Mouse (Mus musculus) neural tube, embryonic 15.5 days (tissue): ENCODE results near the gene Anxa1. TPM values are rescaled to one million over a fixed set of nuclear protein-coding genes. Genes with fewer than 3 reads are reported as not detected.

Experiments used
- ATAC-seq: fragments of 200-750 bp; cut with Nextera tagmentation; 2 replicates; pipeline ENCODE4 v1.8.0; 2017; ENCODE audit warnings: mild to moderate bottlenecking, moderate TSS enrichment, moderate library complexity; ENCODE audit not compliant: low FRiP score
- H3K27ac ChIP-seq: fragments of 300-500 bp; sonication (generic); replicated peaks from 2 replicates; pipeline ENCODE4 v1.5.1; 2015; ENCODE audit warnings: mild to moderate bottlenecking, inconsistent platforms
- H3K27me3 ChIP-seq: fragments of 300-500 bp; sonication (generic); replicated peaks from 2 replicates; pipeline ENCODE4 v1.6.1; 2015; ENCODE audit warnings: inconsistent platforms
- H3K36me3 ChIP-seq: fragments of 300-500 bp; sonication (generic); 2 replicates; pipeline ENCODE4 v1.6.1; 2015; ENCODE audit warnings: inconsistent platforms
- H3K4me1 ChIP-seq: fragments of 300-500 bp; sonication (generic); 2 replicates; pipeline ENCODE4 v1.6.1; 2015; ENCODE audit warnings: inconsistent platforms
- H3K4me2 ChIP-seq: fragments of 300-500 bp; sonication (generic); 2 replicates; pipeline ENCODE4 v1.6.1; 2015; ENCODE audit warnings: inconsistent platforms, mild to moderate bottlenecking, moderate library complexity
- H3K4me3 ChIP-seq: fragments of 300-500 bp; sonication (generic); replicated peaks from 2 replicates; pipeline ENCODE4 v1.5.1; 2015; ENCODE audit warnings: mild to moderate bottlenecking, inconsistent platforms
- H3K9ac ChIP-seq: fragments of 300-500 bp; sonication (generic); replicated peaks from 2 replicates; pipeline ENCODE4 v1.6.1; 2015; ENCODE audit warnings: mild to moderate bottlenecking, inconsistent platforms
- H3K9me3 ChIP-seq: fragments of 300-500 bp; sonication (generic); replicated peaks from 2 replicates; pipeline ENCODE4 v1.6.1; 2016; ENCODE audit warnings: inconsistent platforms
- WGBS: fragments of 180-500 bp; shearing (Covaris S2); methylation state at CpG from one replicate; pipeline ENCODE4 v1.1.7; 2015; ENCODE audit warnings: mixed read lengths; 5-methylcytosine and 5-hydroxymethylcytosine counted together
- polyA plus RNA-seq: library from polyadenylated mRNA; unstranded; fragments of >200 nt; fragmentation: Nextera tagmentation; extraction: Ambion mirVana; gene quantifications from 2 replicates; pipeline ENCODE4 v1.2.1, GENCODE M21; 2015

Anxa1 gene
- polyA plus RNA-seq, 1 experiment from 2014 or later: 8.5 TPM

DNA sequence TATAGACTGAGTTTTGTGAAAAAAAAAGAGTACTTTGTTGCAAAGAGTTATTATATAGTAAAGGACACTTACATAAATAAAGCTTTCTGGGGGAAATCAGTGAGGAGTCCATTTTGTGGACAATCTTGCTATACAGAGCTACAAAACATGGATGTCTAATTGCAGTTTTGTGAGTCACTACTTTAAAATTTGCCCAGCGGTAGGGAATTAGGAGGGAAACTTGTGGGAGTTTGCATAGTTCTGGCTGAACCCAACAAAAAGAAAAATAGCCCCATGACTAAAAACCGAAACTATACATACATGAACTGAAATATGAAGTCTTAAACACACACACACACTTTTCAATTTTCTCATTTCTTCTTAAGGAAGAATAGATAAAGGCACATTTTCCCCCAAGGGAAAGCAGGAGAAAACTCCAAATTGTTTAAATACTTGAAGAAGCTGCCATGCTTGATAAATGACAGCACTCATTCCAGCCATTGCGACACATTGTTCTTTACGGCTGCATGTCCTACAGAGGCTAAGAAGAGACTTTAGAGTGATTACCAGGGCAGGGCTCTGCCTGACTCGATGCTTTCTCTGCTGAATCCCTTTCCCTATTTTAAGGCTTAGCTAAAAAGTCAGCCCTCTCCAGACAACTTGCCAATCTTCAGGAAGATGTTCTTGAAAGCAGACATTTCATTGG lies 11.9 kb upstream of the Anxa1 start:
- no peak for ATAC-seq
- Histone ChIP-seq H3K27me3 (no peaks in the 10 kb centered on the region), H3K27ac (no peak overlapping the region), H3K4me3 (no peak overlapping the region), H3K4me1 (no peaks in the 10 kb centered on the region), H3K9ac (no peak overlapping the region), H3K36me3 (no peaks in the 10 kb centered on the region), H3K4me2 (no peak overlapping the region), H3K9me3 (no peaks in the 10 kb centered on the region)
- WGBS: 49% methylated on average over 5 of the region's 5 CpGs

DNA sequence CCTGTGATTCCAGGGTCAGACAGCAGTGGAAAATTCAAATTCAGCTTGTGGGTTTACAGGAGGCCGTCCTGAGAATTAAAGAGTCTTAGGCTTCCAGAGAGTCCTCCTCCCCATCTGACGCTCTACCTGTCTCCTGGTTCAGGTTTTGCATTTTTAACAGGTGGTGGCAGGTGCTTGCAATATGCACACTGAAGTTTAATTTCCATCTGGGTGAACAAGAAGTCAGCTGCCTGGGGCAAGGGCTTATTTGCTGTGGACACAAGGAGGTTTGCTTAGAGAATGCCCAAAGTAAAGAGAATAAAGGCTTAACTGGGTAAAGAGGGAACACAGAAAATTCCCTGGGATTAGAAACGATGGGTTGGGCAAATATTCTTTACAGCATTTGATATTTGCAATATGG lies 11.2 kb upstream of the Anxa1 start:
- Histone ChIP-seq H3K27ac (no peak overlapping the region), H3K4me2 (no peak overlapping the region)
- WGBS: 88% methylated on average over 3 of the region's 3 CpGs

DNA sequence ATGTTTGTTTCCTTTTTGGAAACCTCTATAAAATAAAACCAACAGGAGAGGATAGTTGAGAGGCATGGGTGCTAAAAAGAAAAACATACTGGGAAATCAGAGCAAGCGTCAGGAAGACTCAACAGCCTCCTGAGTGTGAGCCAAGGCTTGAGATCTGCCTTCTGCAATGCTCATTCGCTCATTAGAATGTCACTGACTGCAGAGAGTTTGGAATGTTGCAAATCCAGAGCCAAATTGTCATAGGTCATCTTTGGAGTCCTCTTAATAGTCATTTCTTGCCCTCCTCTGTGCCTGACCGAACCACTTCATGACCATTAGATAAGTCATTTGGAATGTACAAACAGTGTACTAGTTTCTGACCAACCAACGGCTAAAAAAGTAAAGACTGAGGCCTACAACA lies 8.4 kb upstream of the Anxa1 start:
- no peaks in the 10 kb centered on the region for H3K9me3 ChIP-seq
- H3K4me3 ChIP-seq: no peak overlapping the region
- 81% methylated on average over 4 of the region's 4 CpGs for WGBS
- no peaks in the 10 kb centered on the region for H3K27me3 ChIP-seq
- no peak overlapping the region for H3K4me2 ChIP-seq
- H3K36me3 ChIP-seq: no peaks in the 10 kb centered on the region
- H3K4me1 ChIP-seq: no peaks in the 10 kb centered on the region
- H3K27ac ChIP-seq: no peak overlapping the region
- H3K9ac ChIP-seq: no peak overlapping the region
- no peak for ATAC-seq

More for the DNA sequence above, 11.2 kb upstream of the Anxa1 start:
- Histone ChIP-seq H3K36me3 (no peaks in the 10 kb centered on the region), H3K27me3 (no peaks in the 10 kb centered on the region), H3K4me3 (no peak overlapping the region), H3K9me3 (no peaks in the 10 kb centered on the region), H3K9ac (no peak overlapping the region), H3K4me1 (no peaks in the 10 kb centered on the region)
- ATAC-seq: no peak

DNA sequence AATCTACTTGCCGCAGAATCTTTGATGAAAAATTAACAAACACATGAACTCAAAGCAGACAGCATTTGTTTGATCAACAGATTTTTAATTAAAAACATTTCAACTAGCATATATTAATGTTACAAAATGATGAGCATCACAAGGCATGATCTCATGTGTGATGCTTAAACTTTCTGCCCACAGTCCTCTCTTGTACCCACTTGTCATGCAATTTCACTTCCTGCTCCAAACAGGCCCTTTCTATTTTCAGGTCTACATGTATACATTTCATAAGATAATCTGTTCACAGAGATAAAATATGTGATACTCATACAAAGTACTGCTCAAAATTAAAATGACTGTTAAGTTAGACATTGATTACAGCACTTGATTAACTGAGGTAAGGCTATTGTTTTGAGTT lies 6.3 kb upstream of the Anxa1 start:
- no peak overlapping the region for H3K4me3 ChIP-seq
- no peaks in the 10 kb centered on the region for H3K36me3 ChIP-seq
- H3K27me3 ChIP-seq: no peaks in the 10 kb centered on the region
- no peak overlapping the region for H3K9ac ChIP-seq
- H3K4me1 ChIP-seq: no peaks in the 10 kb centered on the region
- ATAC-seq: no peak
- 92% methylated on average over 1 of the region's 1 CpGs for WGBS
- no peaks in the 10 kb centered on the region for H3K9me3 ChIP-seq
- no peak overlapping the region for H3K27ac ChIP-seq
- H3K4me2 ChIP-seq: no peak overlapping the region

DNA sequence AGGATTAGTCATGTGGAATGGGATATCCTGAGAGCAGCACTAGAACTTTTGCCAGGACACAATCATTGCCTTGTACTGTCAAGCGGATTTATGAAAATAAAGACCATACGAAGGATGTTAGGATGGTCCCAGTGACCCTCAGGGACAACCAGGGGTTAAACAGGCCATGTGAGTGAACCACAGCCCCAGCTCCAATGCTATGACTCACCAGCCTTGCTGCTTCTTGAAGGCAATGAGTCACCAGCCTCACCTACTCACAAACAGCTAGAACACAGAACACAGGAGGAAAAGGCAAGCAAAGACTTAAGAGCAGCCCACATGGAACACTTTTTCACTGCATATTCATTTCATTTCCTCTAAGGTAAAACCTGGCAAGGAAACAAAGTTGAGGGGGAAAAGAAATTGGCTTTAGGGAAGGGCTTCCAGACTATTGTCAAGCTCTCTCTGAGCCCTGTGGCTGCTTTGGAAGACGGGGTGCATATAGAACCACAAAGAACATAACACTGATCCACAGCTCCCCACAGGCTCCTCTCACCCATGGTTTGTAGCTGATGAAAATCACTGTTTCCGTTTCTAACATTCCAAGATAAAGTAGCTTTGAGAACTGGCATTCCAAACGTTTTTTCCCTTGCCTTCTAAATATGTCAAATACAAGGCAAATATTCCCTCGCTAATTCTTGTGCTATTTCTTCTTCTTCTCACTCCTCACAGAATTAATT lies 3.0 kb upstream of the Anxa1 start:
- no peaks in the 10 kb centered on the region for H3K9me3 ChIP-seq
- no peak overlapping the region for H3K4me3 ChIP-seq
- H3K4me2 ChIP-seq: no peak overlapping the region
- no peak for ATAC-seq
- H3K36me3 ChIP-seq: no peaks in the 10 kb centered on the region
- 81% methylated on average over 6 of the region's 6 CpGs for WGBS
- no peaks in the 10 kb centered on the region for H3K4me1 ChIP-seq
- H3K27me3 ChIP-seq: no peaks in the 10 kb centered on the region
- H3K9ac ChIP-seq: no peak overlapping the region
- H3K27ac ChIP-seq: no peak overlapping the region

DNA sequence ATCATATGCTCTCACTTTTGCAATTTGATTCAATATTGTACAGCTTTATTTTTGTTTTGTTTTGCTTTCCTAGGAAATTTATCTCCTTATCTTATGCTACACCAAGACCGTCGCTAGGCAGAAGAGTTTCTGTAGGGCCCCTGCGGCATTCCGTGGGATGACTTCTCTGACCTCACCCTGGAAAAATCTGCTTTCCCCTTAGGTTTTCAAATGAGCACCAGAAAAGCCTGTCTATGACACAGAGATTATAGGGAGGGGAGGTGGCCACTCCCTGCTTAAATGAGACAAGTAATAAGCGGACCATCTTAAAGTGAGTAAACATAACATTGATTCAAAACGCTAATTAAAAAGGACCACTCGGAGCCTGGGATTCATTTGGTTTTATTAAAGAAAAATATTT lies 1.0 kb downstream of the Anxa1 start:
- WGBS: 85% methylated on average over 7 of the region's 7 CpGs
- no peaks in the 10 kb centered on the region for H3K36me3 ChIP-seq
- H3K27ac ChIP-seq: no peak overlapping the region
- H3K9me3 ChIP-seq: no peaks in the 10 kb centered on the region
- no peaks in the 10 kb centered on the region for H3K27me3 ChIP-seq
- H3K4me1 ChIP-seq: no peaks in the 10 kb centered on the region
- no peak for ATAC-seq
- H3K4me2 ChIP-seq: no peak overlapping the region
- H3K9ac ChIP-seq: no peak overlapping the region
- no peak overlapping the region for H3K4me3 ChIP-seq

DNA sequence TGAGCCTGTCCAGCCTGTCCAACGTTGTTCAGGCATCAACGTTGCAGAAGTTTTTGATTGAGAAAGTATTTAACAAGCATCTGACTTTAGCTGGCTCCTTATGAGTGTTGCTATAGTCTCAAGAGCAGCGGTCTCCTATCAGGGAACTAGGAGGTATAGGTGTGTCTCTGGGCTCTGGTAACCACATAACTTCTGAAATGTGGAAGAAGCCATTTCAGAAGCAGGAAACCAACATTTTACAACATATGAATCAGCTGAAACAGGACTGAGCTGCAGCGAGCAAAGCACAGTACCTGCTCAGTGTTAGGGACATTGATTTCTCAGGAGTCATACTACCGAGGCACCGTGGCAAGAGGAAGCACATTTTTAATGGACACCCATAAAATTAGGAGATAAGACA lies 1.5 kb downstream of the Anxa1 start:
- no peaks in the 10 kb centered on the region for H3K36me3 ChIP-seq
- no peak overlapping the region for H3K4me3 ChIP-seq
- no peak for ATAC-seq
- no peaks in the 10 kb centered on the region for H3K27me3 ChIP-seq
- H3K9ac ChIP-seq: no peak overlapping the region
- no peaks in the 10 kb centered on the region for H3K9me3 ChIP-seq
- H3K4me1 ChIP-seq: no peaks in the 10 kb centered on the region
- 85% methylated on average over 6 of the region's 6 CpGs for WGBS
- no peak overlapping the region for H3K27ac ChIP-seq
- H3K4me2 ChIP-seq: no peak overlapping the region

DNA sequence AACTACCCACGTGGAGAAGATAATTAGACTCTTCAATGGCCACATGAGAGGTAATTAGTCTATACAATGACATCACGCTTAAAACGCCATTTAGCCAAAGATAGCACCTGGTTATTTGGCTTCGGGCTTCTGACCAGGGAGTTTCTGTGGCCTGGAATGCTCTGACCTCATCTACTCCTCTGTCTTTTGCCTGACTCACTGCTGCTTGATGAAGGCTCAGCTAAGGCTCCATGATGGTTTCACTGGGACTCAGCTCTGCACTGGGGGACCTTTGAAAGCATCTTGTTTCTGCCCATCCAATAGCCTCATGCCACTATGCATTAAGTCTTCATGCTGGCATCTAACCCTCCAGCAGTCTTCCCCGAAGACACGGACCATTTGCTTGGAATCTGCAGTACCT lies 2.5 kb downstream of the Anxa1 start:
- 76% methylated on average over 6 of the region's 6 CpGs for WGBS
- no peak overlapping the region for H3K27ac ChIP-seq
- H3K9me3 ChIP-seq: no peaks in the 10 kb centered on the region
- H3K4me3 ChIP-seq: no peak overlapping the region
- H3K4me2 ChIP-seq: no peak overlapping the region
- H3K36me3 ChIP-seq: no peaks in the 10 kb centered on the region
- ATAC-seq: no peak
- H3K4me1 ChIP-seq: no peaks in the 10 kb centered on the region
- no peak overlapping the region for H3K9ac ChIP-seq
- H3K27me3 ChIP-seq: no peaks in the 10 kb centered on the region

DNA sequence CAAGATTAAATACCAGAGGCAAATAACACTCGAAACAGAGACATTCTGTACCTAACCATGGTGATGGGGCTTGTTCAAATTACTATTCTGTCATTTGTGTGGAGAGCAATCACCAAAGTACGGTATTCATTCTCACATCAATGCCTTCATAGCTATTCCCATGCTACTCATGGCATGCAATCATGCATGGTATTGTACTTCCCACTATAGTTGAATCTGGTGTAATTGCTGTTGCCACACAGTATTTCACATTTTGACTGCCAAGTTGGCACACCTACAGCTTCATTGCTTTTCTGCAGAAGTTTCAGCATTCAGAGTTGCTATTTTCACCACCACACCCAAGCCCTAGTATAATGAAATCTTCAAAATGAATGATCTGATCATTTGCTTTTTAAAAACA lies 4.4 kb downstream of the Anxa1 start:
- Histone ChIP-seq H3K4me1 (no peaks in the 10 kb centered on the region), H3K27me3 (no peaks in the 10 kb centered on the region), H3K9ac (no peak overlapping the region), H3K36me3 (no peaks in the 10 kb centered on the region), H3K4me2 (no peak overlapping the region), H3K4me3 (no peak overlapping the region), H3K27ac (no peak overlapping the region), H3K9me3 (no peaks in the 10 kb centered on the region)
- 71% methylated on average over 2 of the region's 2 CpGs for WGBS
- no peak for ATAC-seq

DNA sequence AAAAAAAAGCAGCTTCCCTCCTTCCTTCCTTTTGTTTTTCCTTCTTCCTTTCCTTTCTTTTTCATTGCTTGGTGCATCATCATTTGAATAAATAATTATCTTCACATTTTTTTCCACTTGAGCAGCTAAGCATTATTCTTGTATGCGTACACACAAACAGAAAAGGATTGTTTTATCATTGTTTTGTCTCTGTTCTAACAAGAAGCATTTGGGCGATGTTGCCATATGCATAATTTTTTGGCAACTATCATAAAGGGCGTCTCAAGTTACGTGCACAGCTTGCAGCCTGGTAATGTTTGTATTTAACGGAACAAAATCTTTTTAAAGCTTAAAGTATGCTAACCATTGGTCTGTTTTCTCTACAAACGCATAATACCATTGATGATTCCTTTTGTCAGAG lies 5.1 kb downstream of the Anxa1 start:
- no peak overlapping the region for H3K4me2 ChIP-seq
- no peak for ATAC-seq
- no peaks in the 10 kb centered on the region for H3K4me1 ChIP-seq
- WGBS: 80% methylated on average over 6 of the region's 6 CpGs
- no peaks in the 10 kb centered on the region for H3K9me3 ChIP-seq
- no peak overlapping the region for H3K27ac ChIP-seq
- no peaks in the 10 kb centered on the region for H3K27me3 ChIP-seq
- H3K36me3 ChIP-seq: no peaks in the 10 kb centered on the region
- H3K4me3 ChIP-seq: no peak overlapping the region
- H3K9ac ChIP-seq: no peak overlapping the region

DNA sequence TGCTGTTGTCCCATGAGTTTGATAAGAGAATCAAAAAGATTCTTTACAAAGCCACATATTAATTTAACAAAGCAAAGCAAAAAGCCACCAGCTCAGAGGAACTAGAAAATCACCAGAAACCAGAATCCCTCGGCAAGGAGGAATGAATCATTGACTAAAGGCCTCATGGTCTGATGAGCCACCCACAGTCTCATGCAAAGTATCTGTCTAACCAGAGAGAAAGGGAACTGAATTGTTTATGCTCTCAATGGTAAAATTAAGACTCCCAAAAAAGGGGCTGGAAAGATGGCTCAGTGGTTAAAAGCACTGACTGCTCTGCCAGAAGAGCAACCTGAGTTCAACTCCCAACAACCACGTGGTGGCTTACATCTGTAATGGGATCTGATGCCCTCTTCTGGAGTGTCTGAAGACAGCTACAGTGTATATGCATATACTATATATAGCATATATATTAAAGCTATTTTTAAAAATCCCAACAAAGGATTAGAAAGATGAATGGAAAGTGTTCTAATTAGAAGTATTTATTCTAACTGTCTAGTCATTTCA lies 9.5 kb downstream of the Anxa1 start:
- Histone ChIP-seq H3K9ac (no peak overlapping the region), H3K27me3 (no peaks in the 10 kb centered on the region), H3K9me3 (no peaks in the 10 kb centered on the region), H3K4me1 (no peaks in the 10 kb centered on the region), H3K4me2 (no peak overlapping the region), H3K4me3 (no peak overlapping the region), H3K27ac (no peak overlapping the region), H3K36me3 (no peaks in the 10 kb centered on the region)
- WGBS: 73% methylated on average over 2 of the region's 2 CpGs
- no peak for ATAC-seq

DNA sequence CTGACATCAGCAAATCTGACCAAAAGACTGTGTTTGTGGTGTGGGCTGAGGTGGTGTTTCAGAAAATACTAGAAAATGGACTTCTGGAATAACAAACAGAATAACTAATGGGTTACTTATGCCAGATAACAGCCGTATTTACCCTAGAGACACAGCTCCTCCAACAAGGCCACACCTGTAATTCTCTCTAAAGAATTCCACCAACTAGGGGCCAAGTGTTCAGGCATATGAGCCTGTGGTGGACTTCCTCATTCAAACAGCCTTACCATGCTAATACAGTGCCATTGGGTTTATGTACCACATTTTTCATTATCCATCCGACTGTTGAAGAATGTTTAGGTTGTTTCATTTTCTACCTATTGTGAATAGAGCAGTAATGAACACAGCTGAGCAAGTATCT lies 20.6 kb downstream of the Anxa1 start:
- H3K36me3 ChIP-seq: no peaks in the 10 kb centered on the region
- ATAC-seq: no peak
- H3K4me1 ChIP-seq: no peaks in the 10 kb centered on the region
- no peak overlapping the region for H3K9ac ChIP-seq
- no peak overlapping the region for H3K4me2 ChIP-seq
- no peaks in the 10 kb centered on the region for H3K9me3 ChIP-seq
- WGBS: 98% methylated on average over 2 of the region's 2 CpGs
- H3K27ac ChIP-seq: no peak overlapping the region
- no peak overlapping the region for H3K4me3 ChIP-seq
- no peaks in the 10 kb centered on the region for H3K27me3 ChIP-seq
